ENCODE assay signal across 12 mouse cellular contexts in the genomic region with DNA sequence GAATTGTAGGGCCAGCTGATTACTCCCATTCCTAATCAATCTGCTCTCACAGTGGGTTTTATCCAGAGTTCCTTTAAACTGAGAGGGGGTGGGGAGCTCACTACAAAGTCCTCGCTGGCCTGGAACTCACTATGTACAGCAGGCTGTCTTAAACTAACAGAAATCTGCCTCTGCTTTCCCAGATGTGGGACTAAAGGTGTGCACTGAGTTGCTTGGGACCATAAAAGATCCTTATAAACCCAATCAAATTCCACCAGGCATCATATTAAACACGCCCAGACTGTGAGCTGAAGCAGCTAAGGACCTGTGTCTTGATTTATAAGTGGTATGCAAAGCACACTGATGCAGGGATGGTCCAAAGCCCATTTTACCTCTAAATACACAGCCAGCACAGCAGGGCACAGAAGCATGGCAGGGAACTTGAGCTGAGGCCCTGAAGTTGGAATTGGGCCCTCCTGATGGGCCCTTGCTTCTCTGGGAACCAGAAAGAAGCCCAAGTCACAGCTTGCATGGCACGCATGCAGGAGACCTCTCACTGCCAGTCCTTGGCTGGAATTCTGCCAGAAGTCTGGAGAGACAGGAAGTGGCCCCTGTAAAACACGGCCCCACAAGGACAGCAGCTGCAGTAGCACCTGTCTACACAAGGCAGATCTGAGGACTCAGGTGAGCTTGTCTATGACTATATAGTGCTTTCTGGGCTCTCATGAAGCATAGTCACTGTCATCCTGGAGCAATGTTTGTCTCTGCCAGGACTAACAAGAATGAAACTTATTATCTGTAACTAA.
DNase-seq lines count a peak whose midpoint lies in the region; ATAC-seq and TF ChIP-seq lines count a peak whose summit lies in the region.
"Had no signal": no experiment of that assay in that cellular context is flagged by ENCODE, and none has a peak within 500 bp of the region (broad histone marks: within the 10 kb centered on the region; RNA-seq: fewer than 3 reads in every experiment).

No protein-coding gene starts in this region.

- H3K27me3 ChIP-seq in forebrain, embryonic 15.5 days = no peaks in the 10 kb centered on the region
- no peaks in the 10 kb centered on the region for H3K27me3 ChIP-seq in limb, embryonic 15.5 days
- no peaks in the 10 kb centered on the region for H3K27me3 ChIP-seq in liver, postnatal 0 days (ENCODE audit: insufficient read depth, low read length)

- H3K9ac ChIP-seq in forebrain, embryonic 15.5 days (replicated peaks) = no peak overlapping the region
- H3K9ac ChIP-seq in limb, embryonic 15.5 days = no peak overlapping the region
- no peak overlapping the region for H3K9ac ChIP-seq in liver, postnatal 0 days (replicated peaks)

- DNase-seq in left cerebral cortex, adult 2 months (ENCODE audit: extremely low spot score in 1 of 2, low spot score in 2 of 2) = no peak
- DNase-seq in left cerebral cortex, adult 11 months (ENCODE audit: low spot score) = no peak
- DNase-seq in NIH3T3 (ENCODE audit: low read depth) (peak; percentile 7), liver (no peak)
- DNase-seq in liver, postnatal 0 days = no peak
- DNase-seq: adrenal gland, postnatal 25 days; cerebellum, adult 9-11 months; gastrocnemius, postnatal 36 days; right cerebral cortex, postnatal 14 days had no signal

- TF ChIP-seq CTCF in left cerebral cortex, adult 2 months (IDR thresholded peaks at IDR 0.05) = no peak
- no peak for TF ChIP-seq CTCF in liver, postnatal 0 days (IDR thresholded peaks at IDR 0.05; ENCODE audit: low read depth)

- intact Hi-C loops in left cerebral cortex, adult 2 months (cut with DNase I) = no loop called here

- H3K4me1 ChIP-seq in forebrain, embryonic 15.5 days = peaks cover 27% of the 10 kb centered on the region
- peaks cover 21% of the 10 kb centered on the region for H3K4me1 ChIP-seq in limb, embryonic 15.5 days
- no peaks in the 10 kb centered on the region for H3K4me1 ChIP-seq in liver, postnatal 0 days (ENCODE audit: insufficient read depth)

- no peak overlapping the region for H3K4me2 ChIP-seq in forebrain, embryonic 15.5 days (replicated peaks)
- H3K4me2 ChIP-seq in limb, embryonic 15.5 days = no peak overlapping the region
- no peak overlapping the region for H3K4me2 ChIP-seq in liver, postnatal 0 days (ENCODE audit: low read depth, low read length)

- TF ChIP-seq EP300 in liver, postnatal 0 days (IDR thresholded peaks at IDR 0.05; ENCODE audit: low read depth) = no peak

- H3K4me3 ChIP-seq in left cerebral cortex, adult 2 months = no peak overlapping the region
- no peak overlapping the region for H3K4me3 ChIP-seq in forebrain, embryonic 15.5 days
- H3K4me3 ChIP-seq in limb, embryonic 15.5 days = no peak overlapping the region
- no peak overlapping the region for H3K4me3 ChIP-seq in liver, postnatal 0 days (ENCODE audit: low read depth, low read length)

- no peak for ATAC-seq in forebrain, embryonic 15.5 days (replicated peaks)
- ATAC-seq in limb, embryonic 15.5 days (ENCODE audit: insufficient number of reproducible peaks, low FRiP score, low TSS enrichment, low read depth) = no peak
- no peak for ATAC-seq in liver, postnatal 0 days

- H3K27ac ChIP-seq in left cerebral cortex, adult 2 months = peak overlapping the region; percentile 44; the same call in 1 of the 2 replicates
- peak overlapping the region; percentile 23; the same call in 1 of the 2 replicates for H3K27ac ChIP-seq in forebrain, embryonic 15.5 days (replicated peaks)
- H3K27ac ChIP-seq in limb, embryonic 15.5 days = 0 out of 2 replicates have a peak overlapping the region, but pooled peaks have one; percentile 18
- H3K27ac ChIP-seq in liver, postnatal 0 days (ENCODE audit: low read depth) = no peak overlapping the region

- H3K36me3 ChIP-seq in forebrain, embryonic 15.5 days = no peaks in the 10 kb centered on the region
- H3K36me3 ChIP-seq in limb, embryonic 15.5 days = no peaks in the 10 kb centered on the region
- no peaks in the 10 kb centered on the region for H3K36me3 ChIP-seq in liver, postnatal 0 days (replicated peaks; ENCODE audit: insufficient read depth, low read length)
- H3K36me3 ChIP-seq: G1E had no signal

- H3K9me3 ChIP-seq in forebrain, embryonic 15.5 days = no peaks in the 10 kb centered on the region
- no peaks in the 10 kb centered on the region for H3K9me3 ChIP-seq in limb, embryonic 15.5 days
- H3K9me3 ChIP-seq in liver, postnatal 0 days (ENCODE audit: low read length) = no peaks in the 10 kb centered on the region
- H3K9me3 ChIP-seq: G1E had no signal

- 41% methylated on average over 4 of the region's 4 CpGs for WGBS in forebrain, embryonic 15.5 days
- 14% methylated on average over 4 of the region's 4 CpGs for WGBS in limb, embryonic 15.5 days
- WGBS in liver, postnatal 0 days (ENCODE audit: insufficient replicate concordance) = 47% methylated on average over 4 of the region's 4 CpGs
